Mouse (Mus musculus): ENCODE results near the gene Olfr1224-ps1.

DNA sequence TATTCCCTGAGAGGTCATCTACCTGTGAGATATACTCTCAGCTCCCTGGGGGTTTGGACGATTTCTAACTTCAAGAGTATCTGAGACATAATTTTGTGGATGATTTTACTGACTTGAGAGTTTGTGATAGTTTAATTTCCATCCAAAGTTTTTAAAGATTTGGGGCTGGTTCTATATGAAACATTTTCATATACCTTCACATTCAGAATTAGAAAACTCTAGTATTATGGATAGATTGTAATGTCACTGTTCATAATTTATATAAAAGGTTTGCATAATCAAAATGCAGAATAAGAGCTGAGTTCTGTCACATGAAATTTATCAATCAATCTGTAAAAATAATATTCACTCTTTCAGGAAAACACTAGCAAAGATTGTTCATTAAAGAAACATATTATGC lies 12.4 kb downstream of the Olfr1224-ps1 start, which contains the start of gene Olfr1223:
- TF ChIP-seq EP300 (optimal IDR thresholded peaks at IDR 0.05) (no peak), CTCF (IDR thresholded peaks at IDR 0.05; ENCODE audit: low read depth) (no peak)
